Mouse (Mus musculus) stomach, embryonic 14.5 days (tissue): ENCODE data around the gene Slc1a5. TPM values are rescaled to one million over a fixed set of nuclear protein-coding genes. Genes with fewer than 3 reads are reported as not detected.

Experiments
- ATAC-seq: fragments of 200-750 bp; cut with Nextera tagmentation; 2 replicates; pipeline ENCODE4 v1.8.0; 2017; ENCODE audit warnings: low read depth, moderate TSS enrichment; ENCODE audit not compliant: insufficient number of reproducible peaks, insufficient read depth, low FRiP score
- H3K27ac ChIP-seq: fragments of 300-500 bp; sonication (generic); 2 replicates; pipeline ENCODE4 v1.5.1; 2014; ENCODE audit warnings: mild to moderate bottlenecking, low read length, moderate library complexity, mixed read lengths
- H3K27me3 ChIP-seq: fragments of 300-500 bp; sonication (generic); 2 replicates; pipeline ENCODE4 v1.6.1; 2014; ENCODE audit warnings: low read length, control low read depth, mixed read lengths; ENCODE audit not compliant: control insufficient read depth, insufficient read depth
- H3K36me3 ChIP-seq: fragments of 300-500 bp; sonication (generic); 2 replicates; pipeline ENCODE4 v1.6.1; 2014; ENCODE audit warnings: mild to moderate bottlenecking, control low read depth, low read length, moderate library complexity, mixed read lengths; ENCODE audit not compliant: control insufficient read depth, insufficient read depth
- H3K4me1 ChIP-seq: fragments of 300-500 bp; sonication (generic); 2 replicates; pipeline ENCODE4 v1.6.1; 2014; ENCODE audit warnings: low read length, control low read depth, mixed read lengths; ENCODE audit not compliant: control insufficient read depth, insufficient read depth
- H3K4me2 ChIP-seq: fragments of 300-500 bp; sonication (generic); replicated peaks from 2 replicates; pipeline ENCODE4 v1.6.1; 2014; ENCODE audit warnings: low read depth, low read length, control low read depth
- H3K4me3 ChIP-seq: fragments of 300-500 bp; sonication (generic); 2 replicates; pipeline ENCODE4 v1.5.1; 2014; ENCODE audit warnings: low read depth, low read length, control low read depth
- H3K9ac ChIP-seq: fragments of 300-500 bp; sonication (generic); replicated peaks from 2 replicates; pipeline ENCODE4 v1.6.1; 2014; ENCODE audit warnings: low read depth, mild to moderate bottlenecking, control low read depth, low read length, moderate library complexity, mixed read lengths
- H3K9me3 ChIP-seq: fragments of 300-500 bp; sonication (generic); 2 replicates; pipeline ENCODE4 v1.6.1; 2016; ENCODE audit warnings: low read depth, low read length, control low read depth; ENCODE audit not compliant: control insufficient read depth
- WGBS: fragments of 180-500 bp; shearing (Covaris S2); extraction: QIAGEN DNeasy Blood & Tissue Kit; methylation state at CpG from one replicate; pipeline ENCODE4 v1.1.7; 2014; 5-methylcytosine and 5-hydroxymethylcytosine counted together
- polyA plus RNA-seq: library from polyadenylated mRNA; unstranded; fragments of >200 nt; fragmentation: Nextera tagmentation; extraction: Ambion mirVana; gene quantifications from 2 replicates; pipeline ENCODE4 v1.2.1, GENCODE M21; 2014

The Slc1a5 gene
- polyA plus RNA-seq, 1 experiment from 2014 or later, result 36.7 TPM

- Histone ChIP-seq H3K4me1 (peaks cover 12% of the 10 kb centered on the region), H3K9me3 (no peaks in the 10 kb centered on the region), H3K9ac (no peak overlapping the region), H3K36me3 (no peaks in the 10 kb centered on the region; the same call in none of the 2 replicates), H3K4me3 (peak overlapping the region; percentile 33; the same call in 1 of the 2 replicates), H3K4me2 (peak overlapping the region; percentile 62), H3K27me3 (peaks cover 3% of the 10 kb centered on the region; the same call in 1 of the 2 replicates), H3K27ac (no peak overlapping the region)
- 48% methylated on average over 28 of the region's 28 CpGs for WGBS
- ATAC-seq, result no peak
Measured at GRCm38 (mm10) chr7:16810399-16810919, 29.3 kb downstream of the Slc1a5 start.

GRCm38 (mm10) chr7:16810920-16811648, 29.9 kb downstream of the Slc1a5 start:
- 13% methylated on average over 90 of the region's 90 CpGs for WGBS
- no peaks in the 10 kb centered on the region for H3K9me3 ChIP-seq
- H3K4me1 ChIP-seq, result peaks cover 12% of the 10 kb centered on the region
- no peaks in the 10 kb centered on the region; the same call in none of the 2 replicates for H3K36me3 ChIP-seq
- H3K27me3 ChIP-seq, result peaks cover 3% of the 10 kb centered on the region; the same call in 1 of the 2 replicates
- H3K4me2 ChIP-seq, result peak overlapping the region; percentile 62
- H3K27ac ChIP-seq, result no peak overlapping the region
- peak overlapping the region; percentile 21; the same call in 1 of the 2 replicates for H3K9ac ChIP-seq
- H3K4me3 ChIP-seq, result peak overlapping the region; percentile 33
- ATAC-seq, result peak; percentile 48; the same call in 1 of the 2 replicates

GRCm38 (mm10) chr7:16811649-16812070, 30.5 kb downstream of the Slc1a5 start:
- H3K27me3 ChIP-seq, result peaks cover 3% of the 10 kb centered on the region; the same call in 1 of the 2 replicates
- peaks cover 12% of the 10 kb centered on the region for H3K4me1 ChIP-seq
- H3K4me3 ChIP-seq, result peak overlapping the region; percentile 33
- H3K27ac ChIP-seq, result no peak overlapping the region
- peak; percentile 2; the same call in 1 of the 2 replicates for ATAC-seq
- no peak overlapping the region for H3K9ac ChIP-seq
- H3K36me3 ChIP-seq, result no peaks in the 10 kb centered on the region; the same call in none of the 2 replicates
- H3K4me2 ChIP-seq, result peak overlapping the region; percentile 62
- H3K9me3 ChIP-seq, result no peaks in the 10 kb centered on the region
- WGBS, result 29% methylated on average over 17 of the region's 17 CpGs

GRCm38 (mm10) chr7:16812505-16812904, 31.4 kb downstream of the Slc1a5 start:
- Histone ChIP-seq H3K27me3 (peaks cover 3% of the 10 kb centered on the region; the same call in 1 of the 2 replicates), H3K4me1 (peaks cover 17% of the 10 kb centered on the region), H3K4me3 (no peak overlapping the region), H3K27ac (no peak overlapping the region), H3K4me2 (no peak overlapping the region), H3K9ac (no peak overlapping the region), H3K36me3 (no peaks in the 10 kb centered on the region; the same call in none of the 2 replicates), H3K9me3 (no peaks in the 10 kb centered on the region)
- 81% methylated on average over 2 of the region's 2 CpGs for WGBS
- ATAC-seq, result no peak

- H3K9ac ChIP-seq, result peak within 1 kb of the TSS; percentile 99
- peak within 1 kb of the TSS; percentile 98 for H3K27ac ChIP-seq
- H3K36me3 ChIP-seq, result no peaks in the 10 kb centered on the region; the same call in 1 of the 2 replicates
- peaks cover 3% of the 10 kb centered on the region; the same call in 1 of the 2 replicates for H3K27me3 ChIP-seq
- 0% methylated on average over 1 of the region's 1 CpGs for WGBS
- H3K4me1 ChIP-seq, result peaks cover 37% of the 10 kb centered on the region
- no peaks in the 10 kb centered on the region for H3K9me3 ChIP-seq
- peak within 1 kb of the TSS; percentile 96 for H3K4me2 ChIP-seq
- peak within 1 kb of the TSS; percentile 100 for H3K4me3 ChIP-seq
- ATAC-seq, result no peak
Measured at GRCm38 (mm10) chr7:16815351-16815941, 34.3 kb downstream of the Slc1a5 start, which contains the start of gene Strn4. Strn4 (plus strand) TSS chr7:16815889.

GRCm38 (mm10) chr7:16816078-16816474, 34.9 kb downstream of the Slc1a5 start:
- Histone ChIP-seq H3K4me3 (peak overlapping the region; percentile 100), H3K4me1 (peaks cover 39% of the 10 kb centered on the region), H3K9me3 (no peaks in the 10 kb centered on the region), H3K4me2 (peak overlapping the region; percentile 96), H3K27me3 (peaks cover 3% of the 10 kb centered on the region; the same call in 1 of the 2 replicates), H3K36me3 (no peaks in the 10 kb centered on the region; the same call in 1 of the 2 replicates), H3K27ac (peak overlapping the region; percentile 98), H3K9ac (peak overlapping the region; percentile 99)
- ATAC-seq, result peak; percentile 77
- WGBS, result 0% methylated on average over 34 of the region's 55 CpGs

GRCm38 (mm10) chr7:16816475-16817122, 35.5 kb downstream of the Slc1a5 start, which contains the start of gene Fkrp:
Fkrp (minus strand) TSS chr7:16816732.
- WGBS, result under 1% methylated on average over 56 of the region's 64 CpGs
- H3K4me2 ChIP-seq, result peak within 1 kb of the TSS; percentile 96
- H3K36me3 ChIP-seq, result no peaks in the 10 kb centered on the region; the same call in 1 of the 2 replicates
- H3K4me3 ChIP-seq, result peak within 1 kb of the TSS; percentile 100
- H3K4me1 ChIP-seq, result peaks cover 34% of the 10 kb centered on the region
- peak within 1 kb of the TSS; percentile 99 for H3K9ac ChIP-seq
- peak; percentile 72 for ATAC-seq
- H3K27ac ChIP-seq, result peak within 1 kb of the TSS; percentile 98
- peaks cover 2% of the 10 kb centered on the region; the same call in 1 of the 2 replicates for H3K27me3 ChIP-seq
- no peaks in the 10 kb centered on the region for H3K9me3 ChIP-seq
